Mouse (Mus musculus) T-helper 1 cell (primary cell): ENCODE measurements around the gene Olfr68.
"Not testable (repeated sequence)": the region's sequence is repeated elsewhere in the genome, so short reads cannot be mapped to it uniquely, and the experiment has no call there.

Source experiments
- in situ Hi-C: fragments of 300-600 bp; cut with MboI, MseI; formaldehyde crosslinking; loops from one replicate; pipeline ENCODE4 v1.15.1; 2025; ENCODE audit warnings: high pct_unique_total_duplicates

The Olfr68 gene

DNA sequence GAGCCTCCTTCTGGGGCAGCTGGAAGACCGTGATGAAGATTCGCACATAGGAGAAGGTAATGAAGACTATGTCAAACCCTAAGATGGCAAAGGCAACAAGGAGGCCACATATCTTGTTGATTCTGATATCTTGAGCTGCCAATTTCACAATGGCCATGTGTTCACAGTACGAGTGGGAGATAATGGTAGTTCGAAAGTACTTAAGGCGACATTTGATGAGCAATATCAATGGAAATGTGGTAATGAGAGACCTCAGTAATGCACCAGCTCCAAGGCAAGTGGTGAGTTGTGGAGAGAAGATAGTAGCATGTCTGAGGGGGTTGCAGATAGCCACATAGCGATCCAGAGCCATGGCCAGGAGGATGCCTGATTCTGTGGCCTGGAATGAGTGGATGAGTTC lies 11.8 kb downstream of the Olfr68 start:
- in situ Hi-C loops, result not testable (repeated sequence)

DNA sequence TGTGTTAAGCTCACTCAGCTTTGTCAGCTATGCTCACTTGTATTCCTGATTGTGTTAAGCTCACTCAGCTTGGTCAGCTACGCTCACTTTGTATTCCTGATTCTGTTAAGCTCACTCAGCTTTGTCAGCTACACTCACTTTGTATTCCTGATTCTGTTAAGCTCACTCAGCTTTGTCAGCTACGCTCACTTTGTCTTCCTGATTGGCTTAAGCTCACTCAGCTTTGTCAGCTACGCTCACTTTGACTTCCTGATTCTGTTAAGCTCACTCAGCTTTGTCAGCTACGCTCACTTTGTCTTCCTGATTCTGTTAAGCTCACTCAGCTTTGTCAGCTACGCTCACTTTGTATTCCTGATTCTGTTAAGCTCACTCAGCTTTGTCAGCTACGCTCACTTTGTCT lies 17.3 kb downstream of the Olfr68 start:
- in situ Hi-C loops, result not testable (repeated sequence)

DNA sequence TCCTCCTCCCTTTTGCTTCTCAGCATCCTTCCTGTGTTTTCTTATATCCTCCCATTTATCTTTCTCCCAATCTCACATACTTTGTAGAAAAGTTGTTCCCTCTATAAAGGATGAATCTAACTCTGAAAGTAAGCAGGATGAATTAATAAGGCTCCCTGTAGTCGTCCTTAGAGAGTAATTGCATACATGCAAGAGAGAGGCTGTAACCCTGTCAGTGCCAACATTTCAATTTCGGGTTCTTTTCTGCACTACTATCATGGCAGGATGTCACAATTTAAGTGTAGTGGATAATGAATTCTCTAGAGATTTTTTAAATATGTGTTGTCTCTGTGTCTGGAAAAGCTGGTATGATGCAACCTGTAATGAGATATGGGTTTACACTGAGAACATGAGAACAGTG lies 22.3 kb downstream of the Olfr68 start, which contains the start of gene Olfr630:
TSS of gene Olfr630 (minus strand) at position 101 of the 400 bp plus-strand sequence.
- in situ Hi-C loops, result no loop called here

DNA sequence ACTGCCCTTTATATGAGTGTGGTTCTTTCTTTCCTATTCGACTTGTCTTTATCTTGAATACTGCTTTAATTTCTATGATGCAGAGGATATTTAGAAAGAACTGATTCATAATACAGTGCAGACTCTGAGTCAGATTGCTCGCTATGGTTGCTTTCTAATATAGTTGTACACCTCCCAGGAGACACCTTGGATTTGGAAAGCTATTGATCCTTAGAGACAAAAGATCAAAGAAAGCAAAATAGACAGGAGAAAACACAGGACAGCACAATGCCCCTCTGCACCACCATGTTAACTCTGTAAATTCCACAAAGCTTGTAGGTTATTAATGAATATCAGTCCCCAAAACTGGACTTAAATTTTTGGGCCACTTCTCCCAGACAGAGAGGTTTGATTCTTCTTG lies 34.7 kb downstream of the Olfr68 start, which contains the start of gene Olfr629:
TSS of gene Olfr629 (minus strand) at position 101 of the 400 bp plus-strand sequence.
- in situ Hi-C loops, result no loop called here

DNA sequence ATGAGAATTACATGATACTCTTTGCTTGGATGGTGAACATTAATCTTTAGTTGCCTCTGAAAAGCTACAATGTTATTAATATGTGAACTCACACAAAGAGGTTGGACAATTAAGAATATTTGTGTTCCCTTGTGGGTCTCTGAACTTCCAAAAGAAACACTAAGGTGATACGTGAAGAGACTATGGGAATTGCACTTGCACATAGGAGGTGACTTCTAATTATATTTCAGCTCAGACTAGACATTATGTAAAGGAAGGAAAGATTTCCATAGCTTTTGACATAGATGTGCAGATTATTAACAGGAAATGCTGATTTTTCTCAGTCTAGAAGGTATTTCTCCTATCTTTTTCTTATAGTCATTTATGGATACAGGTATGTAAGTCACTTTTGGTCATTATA lies 49.4 kb downstream of the Olfr68 start, which contains the start of gene Olfr628:
TSS of gene Olfr628 (plus strand) at position 301 of the 400 bp plus-strand sequence.
- in situ Hi-C loops, result no loop called here
